Mouse (Mus musculus): Measurements from ENCODE around the gene Fscn2. TPM values are rescaled to one million over a fixed set of nuclear protein-coding genes. Genes with fewer than 3 reads are reported as not detected.
A peak's percentile ranks its signal among the peaks of the same experiment; 100 is the strongest.

Fscn2 gene
- total RNA-seq, 2 experiments from 2014 or later: not detected

DNA sequence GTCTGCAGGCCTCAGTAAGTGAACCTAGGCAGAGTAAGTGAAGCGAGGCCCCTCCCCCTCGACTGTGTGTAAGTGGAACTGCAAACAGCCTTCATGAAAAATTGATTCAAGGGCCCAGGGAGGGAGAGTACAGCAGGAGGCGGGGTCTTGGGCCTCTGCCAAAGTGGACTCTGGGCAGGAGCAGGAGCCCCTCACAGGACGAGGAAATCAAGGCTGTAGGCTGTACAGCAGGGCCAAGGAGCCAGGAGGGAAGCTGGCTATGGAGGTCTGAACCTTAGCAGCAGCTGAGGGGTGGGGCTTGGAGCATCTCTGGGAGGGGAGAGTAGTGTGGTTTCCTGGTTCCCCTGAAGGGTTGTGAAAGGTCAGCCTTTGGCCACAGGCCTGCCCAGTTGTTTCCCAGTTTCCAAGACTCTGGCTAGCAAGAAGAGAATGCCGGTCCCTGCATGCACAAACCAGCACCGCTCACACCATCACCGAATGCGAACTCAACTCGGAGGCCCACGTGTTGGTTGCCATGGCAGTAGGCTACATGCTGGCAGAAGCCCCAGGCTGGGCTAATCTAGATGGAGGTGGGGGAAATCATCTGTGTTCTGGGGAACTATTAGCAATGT lies 3.4 kb upstream of the Fscn2 start:
- DNase-seq (ENCODE audit: low spot score in 2 of 2): peak; percentile 59 to 73

DNA sequence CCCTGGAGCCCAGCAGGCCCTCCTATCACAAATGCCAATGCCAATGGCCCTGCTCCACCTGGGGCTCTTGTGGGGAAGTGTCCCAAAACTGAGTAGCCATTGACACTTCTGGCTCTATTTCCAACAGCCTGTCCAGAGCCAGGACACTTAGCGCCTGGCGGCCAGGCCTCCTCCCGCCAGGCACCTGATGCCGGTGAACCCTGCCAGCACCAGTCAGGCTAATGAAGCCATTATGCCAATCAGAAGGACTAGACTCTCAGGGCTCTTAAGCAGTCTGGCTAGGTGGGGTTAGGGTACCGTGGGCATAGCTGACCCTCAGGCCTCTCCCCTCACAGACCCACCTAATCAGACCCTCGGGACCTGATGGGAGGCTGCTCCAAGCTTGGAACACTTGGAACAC lies 1.9 kb upstream of the Fscn2 start:
- no peak for DNase-seq (ENCODE audit: low spot score in 2 of 2)

DNA sequence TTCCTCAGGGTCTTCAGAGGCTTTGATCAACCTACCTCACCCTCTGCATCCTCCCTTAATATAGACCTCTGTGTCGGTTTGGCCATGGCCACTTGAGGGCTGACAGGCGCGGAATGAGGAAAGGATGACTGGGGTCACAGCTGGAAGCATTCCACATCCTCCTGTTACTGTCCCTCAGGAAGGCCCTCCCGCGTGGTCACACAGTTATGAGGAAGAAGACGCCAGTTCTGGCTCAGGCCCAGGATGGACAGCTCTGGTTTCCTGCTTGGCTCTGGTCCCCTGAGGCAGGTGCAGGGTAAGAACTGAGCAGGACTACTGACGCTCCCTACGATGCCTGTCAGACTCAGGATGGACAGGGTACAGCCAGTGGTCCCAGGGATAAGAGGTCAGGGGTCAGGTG lies 1.3 kb upstream of the Fscn2 start:
- no peak for DNase-seq (ENCODE audit: low spot score in 2 of 2)

DNA sequence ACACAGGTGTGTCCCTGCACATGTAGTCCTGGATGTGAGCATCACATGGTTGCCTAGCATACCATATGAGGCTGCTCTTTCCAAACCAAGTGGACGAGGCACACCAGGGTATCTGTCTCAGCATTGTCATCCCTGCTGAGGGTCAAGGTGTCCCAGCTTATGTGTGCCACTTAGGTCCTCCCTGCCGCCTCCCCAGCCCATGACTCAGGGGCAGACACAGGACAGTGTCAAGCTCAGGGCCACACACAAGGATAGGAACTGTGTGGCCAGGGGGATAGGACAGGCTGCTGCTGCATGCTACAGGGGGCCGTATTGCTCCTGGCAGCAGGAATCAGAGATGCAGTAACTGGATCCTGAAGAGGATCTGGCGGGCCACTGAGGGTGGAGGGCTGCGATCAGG lies 579 bp upstream of the Fscn2 start:
- no peak for DNase-seq (ENCODE audit: low spot score in 2 of 2)

DNA sequence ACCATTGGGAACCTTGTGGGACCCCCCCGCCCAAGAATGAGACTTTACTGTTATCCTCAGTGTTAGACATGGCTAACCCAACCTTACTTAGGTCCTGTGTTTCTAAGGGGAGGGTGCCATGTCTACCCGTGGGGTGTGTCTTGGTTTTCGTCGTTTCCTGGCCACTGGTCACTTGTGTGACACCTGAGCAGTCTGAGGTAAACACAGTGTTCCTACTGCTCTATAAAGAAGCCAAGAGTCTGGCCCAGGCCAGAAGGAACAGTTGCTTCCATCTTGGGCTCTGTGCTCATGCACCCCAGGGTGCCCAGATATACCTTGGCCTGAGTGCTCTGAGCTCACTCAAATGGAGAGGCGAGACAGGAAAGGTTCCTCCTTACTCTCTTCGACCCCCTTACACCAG lies 1.6 kb downstream of the Fscn2 start:
- no peak for DNase-seq (ENCODE audit: low spot score in 2 of 2)

DNA sequence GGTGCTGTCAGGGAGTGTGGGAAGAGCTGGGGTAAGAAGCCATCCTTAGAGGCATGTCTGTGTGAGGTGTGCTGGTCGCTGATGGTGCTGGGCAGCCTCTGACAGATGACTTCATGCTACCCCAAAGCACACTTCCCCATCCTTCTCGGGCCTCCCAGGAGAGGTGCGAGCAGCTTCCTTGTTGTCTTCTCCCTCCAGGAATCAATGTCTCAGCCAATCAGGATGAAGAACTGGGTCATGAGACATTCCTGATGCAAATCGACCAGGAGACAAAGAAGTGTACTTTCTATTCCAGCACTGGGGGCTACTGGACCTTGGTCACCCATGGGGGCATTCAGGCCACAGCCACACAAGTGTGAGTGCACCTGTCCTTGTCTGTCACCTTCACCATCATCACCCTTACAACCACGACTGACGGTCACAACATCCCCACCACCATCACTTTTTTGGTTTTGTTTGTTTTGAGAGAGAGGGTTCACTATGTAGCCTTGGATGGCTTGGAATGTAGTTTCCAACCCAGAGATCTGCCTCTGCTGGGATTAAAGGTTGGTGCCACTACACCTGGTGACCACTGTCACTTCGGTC lies 5.2 kb downstream of the Fscn2 start:
- no peak for DNase-seq (ENCODE audit: low spot score in 2 of 2)

DNA sequence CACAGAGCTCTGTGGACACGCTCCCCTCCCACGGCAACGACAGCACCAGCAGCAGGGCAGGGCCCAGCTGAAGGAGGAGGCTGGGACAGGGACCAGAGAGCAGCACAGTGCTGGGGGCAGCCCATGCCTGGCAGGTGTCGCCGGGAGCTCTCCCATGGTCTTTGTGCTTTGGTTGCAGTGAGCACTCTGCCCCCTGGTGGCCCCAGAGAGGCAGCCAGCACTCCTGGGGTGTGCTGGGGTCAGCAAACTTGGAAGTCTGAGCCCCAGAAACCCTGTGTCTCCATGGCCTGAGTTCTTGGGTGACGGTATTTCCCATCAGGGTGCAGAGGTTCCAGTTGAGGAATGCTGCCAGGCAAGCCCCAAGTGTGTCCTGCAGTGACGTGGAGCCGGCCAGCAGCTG lies 8.3 kb downstream of the Fscn2 start:
- peak; percentile 39 to 53 for DNase-seq (ENCODE audit: low spot score in 2 of 2)

DNA sequence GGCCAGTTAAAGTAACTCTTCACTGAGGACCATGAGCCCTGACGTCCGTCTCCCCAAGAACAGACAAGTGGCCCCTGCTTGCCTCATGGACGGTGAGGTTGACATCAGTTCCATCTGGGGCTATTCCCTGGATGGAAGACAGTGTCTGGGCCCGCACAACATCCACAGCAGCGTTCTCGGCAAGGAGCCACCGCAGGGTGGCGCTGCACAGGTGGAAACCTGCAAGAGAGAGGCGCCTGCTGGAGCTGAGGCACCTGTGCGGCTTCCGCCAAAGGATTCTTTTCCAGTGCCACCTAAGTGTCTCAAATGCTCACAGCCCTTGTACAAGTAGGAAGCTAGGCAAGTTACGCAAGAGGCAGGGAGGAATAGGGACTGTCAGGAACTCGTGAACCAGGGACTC lies 11.7 kb downstream of the Fscn2 start:
- no peak for DNase-seq (ENCODE audit: low spot score in 2 of 2)

DNA sequence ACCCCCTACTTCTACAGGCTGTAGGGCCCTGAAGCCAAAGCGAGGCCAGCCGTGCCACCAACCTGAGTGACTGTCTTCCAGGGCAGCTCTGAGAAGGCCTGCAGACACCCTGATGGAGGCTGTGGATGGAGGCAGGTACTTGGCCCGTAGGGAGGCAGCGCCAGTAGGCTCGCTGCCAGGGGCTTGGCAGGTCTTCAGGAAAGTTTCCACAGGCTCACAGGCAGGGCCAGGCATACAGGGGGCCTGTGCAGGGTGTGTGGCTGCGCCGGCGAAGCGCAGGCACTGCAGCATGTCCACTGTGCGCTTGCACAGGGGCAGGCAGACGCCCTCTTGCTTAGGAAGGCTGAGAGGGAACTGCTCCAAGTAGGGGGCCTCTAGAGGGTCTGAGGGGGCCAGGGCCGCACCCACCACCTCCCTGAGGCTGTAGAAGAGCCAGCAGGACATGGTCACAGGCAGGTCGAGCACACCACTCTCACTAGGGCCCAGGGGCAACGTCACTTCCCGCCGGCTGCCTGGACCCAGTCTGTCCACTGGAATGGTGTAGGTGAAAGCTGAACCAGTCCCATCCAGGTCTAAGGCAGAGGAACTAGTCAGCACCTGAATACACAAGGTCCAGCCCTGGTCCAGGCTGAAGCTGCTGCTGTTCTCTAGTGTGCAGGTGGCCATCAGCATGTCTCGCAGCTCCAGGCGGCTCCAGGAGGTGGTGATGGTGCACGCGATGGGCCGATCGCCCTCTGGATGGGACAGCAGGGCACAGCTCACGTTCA lies 12.7 kb downstream of the Fscn2 start:
- DNase-seq (ENCODE audit: low spot score in 2 of 2): no peak

DNA sequence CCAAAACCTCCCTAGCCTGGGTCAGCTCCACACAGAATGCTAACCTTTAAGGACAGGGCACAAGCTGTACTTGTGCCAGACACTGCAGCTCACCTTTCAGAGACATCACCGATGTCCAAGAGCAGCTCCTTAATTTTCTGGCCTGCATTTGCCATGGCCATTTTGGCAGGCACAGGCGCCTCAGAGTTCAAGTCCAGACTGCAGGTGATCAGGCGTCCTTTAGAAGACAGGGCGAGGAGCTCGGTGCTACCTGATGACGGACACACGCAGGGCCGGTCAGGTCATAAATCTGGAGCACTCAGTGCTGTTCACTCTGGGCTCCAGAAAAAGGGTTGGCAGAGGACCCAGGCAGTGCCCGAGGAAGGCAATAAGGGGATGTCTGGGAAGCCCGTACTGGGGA lies 14.0 kb downstream of the Fscn2 start:
- DNase-seq (ENCODE audit: low spot score in 2 of 2): no peak

DNA sequence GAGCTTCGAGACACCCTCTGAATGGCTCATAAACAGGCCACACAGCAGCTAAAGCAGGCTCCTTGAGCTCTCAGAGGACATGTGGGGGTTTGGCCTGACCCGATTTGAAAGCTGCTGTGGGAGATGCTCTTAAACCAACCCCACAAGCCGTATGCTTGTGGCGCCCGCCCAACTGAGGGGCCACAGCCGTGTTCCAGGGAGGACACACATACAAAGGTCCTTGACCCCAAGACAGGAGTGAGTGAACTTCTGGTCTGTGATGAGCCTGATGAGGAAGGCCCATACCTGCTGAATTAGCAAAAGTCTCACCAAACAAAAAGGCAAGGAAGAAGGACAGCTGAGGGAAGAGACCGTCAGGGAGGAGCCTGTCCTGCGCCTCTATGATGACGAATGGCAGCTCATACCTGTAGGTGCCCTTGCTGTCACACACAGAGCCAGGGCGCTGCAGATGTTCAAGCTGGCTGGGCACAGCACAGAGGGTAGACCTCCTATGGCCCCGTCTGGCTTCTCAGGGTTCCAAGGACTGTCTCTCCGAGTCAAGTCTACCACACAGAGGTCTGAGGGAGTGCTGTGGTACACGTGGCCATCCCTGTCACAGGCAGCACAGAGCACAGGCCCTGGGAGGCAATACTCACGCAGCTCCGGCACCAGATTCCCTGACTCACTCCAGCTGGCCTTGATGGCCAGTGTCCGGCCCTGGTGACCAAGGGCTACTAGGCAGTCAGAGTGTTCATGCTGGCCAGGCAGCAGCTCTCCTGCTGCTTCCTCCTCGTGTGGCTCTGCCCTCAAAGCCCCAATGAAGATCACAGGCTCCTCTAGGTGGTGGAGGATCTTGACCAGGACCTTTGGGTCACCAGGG lies 15.2 kb downstream of the Fscn2 start:
- DNase-seq (ENCODE audit: low spot score in 2 of 2): no peak

DNA sequence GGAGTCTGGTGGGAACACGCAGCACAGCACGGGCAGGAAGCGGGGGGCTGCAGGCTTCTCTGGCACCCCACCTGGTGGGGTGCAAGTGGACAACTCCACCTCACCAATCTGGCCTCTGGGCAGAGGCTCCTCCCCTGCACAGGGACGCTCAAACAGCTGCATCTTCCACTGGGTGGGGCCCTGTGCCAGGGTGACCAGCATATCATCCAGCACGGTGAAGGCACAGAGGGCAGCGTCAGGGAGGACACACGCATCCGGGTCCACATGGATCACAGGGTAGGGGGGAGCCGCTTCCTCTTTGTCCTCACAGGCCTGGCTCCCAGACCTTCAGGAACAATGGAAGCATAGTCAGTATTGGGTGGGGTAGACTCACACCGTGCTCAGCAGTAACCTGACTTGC lies 16.0 kb downstream of the Fscn2 start:
- no peak for DNase-seq (ENCODE audit: low spot score in 2 of 2)

DNA sequence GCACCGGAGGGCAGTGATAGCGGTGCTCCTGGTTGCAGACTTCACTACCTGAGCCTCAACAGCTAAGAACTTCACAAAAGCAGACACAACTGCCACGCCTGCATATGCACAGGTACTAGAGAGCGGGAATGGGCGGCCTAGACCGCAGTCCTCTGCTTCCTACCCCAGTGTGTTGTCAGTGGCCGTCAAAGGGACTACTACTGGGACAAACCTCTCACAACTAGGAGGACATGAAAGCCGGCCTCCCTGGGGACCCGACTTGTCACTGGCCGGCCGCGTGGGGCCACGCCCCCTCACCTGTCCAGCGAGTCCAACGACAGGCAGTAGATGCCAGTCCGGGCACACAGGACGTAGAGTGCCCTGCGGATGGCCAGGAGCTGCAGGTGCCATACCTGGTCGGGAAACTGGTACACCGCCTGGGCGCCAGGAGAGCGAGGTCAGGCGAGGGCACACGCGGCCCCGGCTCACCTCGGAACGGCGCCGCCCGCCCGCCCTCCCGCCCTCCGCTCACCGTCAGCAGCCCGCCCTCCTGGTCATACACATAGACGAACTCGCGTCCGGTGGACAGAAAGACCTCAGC lies 16.8 kb downstream of the Fscn2 start:
- DNase-seq (ENCODE audit: low spot score in 2 of 2): no peak

DNA sequence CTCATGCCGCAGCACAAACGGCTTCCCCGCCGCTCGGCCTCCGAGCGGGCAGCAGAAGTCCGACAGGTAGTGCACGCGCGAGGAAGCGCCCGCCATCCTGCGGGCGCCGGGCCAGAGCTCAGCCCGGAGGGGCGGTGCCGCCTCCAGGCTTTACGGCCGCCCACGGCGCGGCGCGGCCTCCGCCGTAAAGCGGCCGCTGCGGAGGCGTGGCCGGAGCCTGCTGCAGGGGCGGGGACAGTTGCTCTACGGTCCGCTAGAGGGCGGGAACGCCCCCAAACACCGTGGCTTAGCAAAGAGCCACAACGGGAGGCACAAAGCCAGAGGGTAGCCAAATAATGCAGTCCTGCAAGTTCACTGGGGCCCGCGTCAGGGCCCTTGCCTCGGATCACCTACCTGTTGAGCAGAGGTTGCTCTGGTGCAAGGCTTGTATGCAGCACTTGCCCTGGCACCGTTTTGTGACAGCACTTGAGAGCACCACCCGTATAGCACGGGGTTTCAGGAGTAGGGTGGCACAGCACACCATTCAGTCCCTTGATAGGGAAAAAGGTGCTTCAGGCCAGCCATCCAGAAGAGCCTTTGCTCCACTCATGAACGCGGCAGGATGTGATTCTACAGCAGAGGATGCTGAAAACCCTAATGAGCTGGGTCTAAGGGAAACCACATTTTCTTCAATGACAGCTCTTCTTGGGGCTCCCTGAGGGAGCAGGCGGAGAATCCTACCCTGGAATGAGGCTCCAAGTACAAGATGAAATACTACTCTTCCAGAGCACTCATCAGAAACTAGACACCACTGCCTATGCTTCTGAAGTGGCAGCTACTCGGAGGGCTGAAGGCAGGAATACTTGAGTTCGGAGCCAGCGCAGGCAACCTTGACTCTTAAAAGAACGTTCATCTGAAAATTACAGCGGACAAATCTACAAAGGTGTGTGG lies 17.5 kb downstream of the Fscn2 start, which contains the start of gene Faap100:
TSS of gene Faap100 (minus strand) at position 154 of the 930 bp plus-strand sequence.
- peak; percentile 69 to 80 for DNase-seq (ENCODE audit: low spot score in 2 of 2)

DNA sequence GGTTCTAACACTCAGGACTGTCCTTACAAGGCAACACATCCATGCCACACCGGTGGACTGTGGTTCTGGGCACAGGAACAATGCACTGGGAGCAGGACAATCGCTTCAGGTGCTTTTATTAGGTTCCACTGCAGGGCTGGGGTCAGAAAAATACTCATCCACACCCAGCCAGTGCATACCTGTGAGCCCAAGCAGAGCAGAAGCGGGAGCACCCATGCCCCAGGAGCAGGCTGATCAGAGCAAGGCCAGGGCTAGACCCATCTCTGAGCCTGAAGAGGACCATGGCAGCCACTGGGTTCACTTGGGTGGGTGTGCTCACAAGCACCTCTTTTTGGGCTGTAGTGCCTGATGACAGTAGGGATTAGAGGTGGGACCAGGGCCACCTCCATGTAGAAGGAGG lies 18.9 kb downstream of the Fscn2 start:
- no peak for DNase-seq (ENCODE audit: low spot score in 2 of 2)

DNA sequence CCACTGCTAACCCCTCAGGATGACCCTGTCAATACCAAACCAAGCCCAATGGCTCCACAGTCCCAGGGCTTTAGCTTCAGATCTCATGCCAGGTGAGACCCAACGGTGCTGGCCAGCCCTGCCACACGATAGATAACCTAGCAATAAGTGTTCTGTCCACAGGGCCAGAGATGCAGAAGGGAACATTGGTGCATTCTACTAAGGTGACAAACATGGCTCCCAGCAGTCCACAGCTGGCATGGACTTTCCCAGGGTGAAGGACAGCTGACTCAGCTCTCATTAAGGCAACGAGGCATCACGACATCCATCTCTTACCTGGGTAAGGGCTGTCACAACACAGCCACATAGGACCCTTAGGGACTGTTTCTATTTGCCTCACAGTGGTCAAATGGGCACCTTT lies 19.8 kb downstream of the Fscn2 start:
- DNase-seq (ENCODE audit: low spot score in 2 of 2): no peak

DNA sequence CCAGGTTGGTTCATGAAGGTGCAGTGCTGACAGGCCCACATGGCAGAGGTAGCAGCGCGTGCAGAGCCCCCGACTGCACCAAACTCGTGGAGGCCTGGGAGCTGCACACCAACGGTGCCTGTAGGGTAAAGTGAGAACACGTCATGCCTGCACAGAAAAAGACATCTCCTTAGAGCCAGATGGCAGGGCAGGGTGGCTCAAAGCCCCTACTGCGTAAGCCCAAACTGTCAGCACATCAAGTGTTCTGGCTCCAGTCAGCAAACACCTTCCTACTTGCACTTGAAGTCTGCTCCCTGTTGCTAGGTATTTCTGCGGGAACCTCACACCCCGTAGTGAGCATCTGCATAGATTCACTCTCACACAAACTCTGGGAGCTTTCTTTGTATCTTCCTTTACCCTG lies 21.2 kb downstream of the Fscn2 start:
- DNase-seq (ENCODE audit: low spot score in 2 of 2): peak; percentile 31 to 48

DNA sequence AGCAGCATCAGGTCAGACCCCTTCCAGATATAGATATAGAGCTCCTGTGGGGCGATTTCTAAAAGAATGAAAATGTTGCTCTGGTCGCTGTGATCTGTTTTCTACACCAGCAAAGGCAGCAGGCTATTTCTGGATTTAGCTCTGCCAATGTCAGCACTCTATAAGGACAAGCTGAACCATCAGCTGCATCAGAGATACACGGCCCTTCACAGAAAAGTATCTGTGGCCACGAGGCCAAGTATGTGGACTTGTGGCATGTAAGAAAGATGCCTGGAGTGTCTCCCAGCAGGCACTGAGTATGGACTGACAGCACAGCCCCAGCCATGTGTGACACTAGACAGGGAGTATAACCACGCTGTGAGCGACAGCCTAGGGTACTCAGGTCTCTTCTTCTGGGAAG lies 25.3 kb downstream of the Fscn2 start:
- no peak for DNase-seq (ENCODE audit: low spot score in 2 of 2)

DNA sequence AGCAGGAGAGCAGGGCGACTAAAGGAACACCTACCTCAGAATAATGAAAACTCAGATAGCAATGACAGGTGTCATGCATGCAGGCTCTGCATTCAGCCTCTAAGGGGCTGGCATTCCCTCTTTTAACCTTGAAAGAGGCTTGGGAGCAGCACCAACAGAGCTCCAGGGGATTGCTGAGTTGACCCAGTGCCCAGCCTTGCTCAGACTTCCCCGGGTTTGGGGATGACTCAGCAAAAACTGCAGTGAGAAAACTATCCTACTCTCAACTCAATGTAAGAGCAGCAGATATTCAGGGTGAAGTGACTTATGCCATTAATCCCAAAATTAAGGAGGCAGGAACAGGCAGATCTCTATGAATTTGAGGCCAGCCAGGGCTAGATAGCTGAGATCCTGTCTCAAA lies 25.8 kb downstream of the Fscn2 start:
- no peak for DNase-seq (ENCODE audit: low spot score in 2 of 2)

DNA sequence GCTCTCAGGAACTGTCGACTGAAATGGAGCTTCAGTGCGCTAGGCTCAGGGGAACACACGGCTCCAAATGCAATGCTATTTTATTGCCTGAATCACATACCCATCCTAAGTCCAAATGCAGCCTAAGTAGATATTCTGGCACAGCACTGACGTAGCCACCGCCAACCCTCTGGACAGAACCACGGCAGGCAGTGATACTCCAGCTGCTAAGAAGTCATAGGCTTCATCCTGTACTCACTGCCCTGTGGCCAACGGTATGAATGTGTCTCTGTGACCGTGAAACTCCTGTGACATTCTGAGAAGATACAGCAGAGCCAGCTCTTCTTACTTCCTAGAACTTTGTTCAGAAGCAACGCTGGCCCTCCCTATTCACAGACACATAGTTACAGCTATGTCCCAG lies 27.2 kb downstream of the Fscn2 start:
- DNase-seq (ENCODE audit: low spot score in 2 of 2): no peak

All from left cerebral cortex, adult 18-20 months (tissue).